Mouse (Mus musculus): ENCODE data around the gene Xylt1. TPM values are rescaled to one million over a fixed set of nuclear protein-coding genes. Genes with fewer than 3 reads are reported as not detected.

Xylt1 gene
- polyA plus RNA-seq, 1 experiment from 2014 or later, result 3.0 TPM

DNA sequence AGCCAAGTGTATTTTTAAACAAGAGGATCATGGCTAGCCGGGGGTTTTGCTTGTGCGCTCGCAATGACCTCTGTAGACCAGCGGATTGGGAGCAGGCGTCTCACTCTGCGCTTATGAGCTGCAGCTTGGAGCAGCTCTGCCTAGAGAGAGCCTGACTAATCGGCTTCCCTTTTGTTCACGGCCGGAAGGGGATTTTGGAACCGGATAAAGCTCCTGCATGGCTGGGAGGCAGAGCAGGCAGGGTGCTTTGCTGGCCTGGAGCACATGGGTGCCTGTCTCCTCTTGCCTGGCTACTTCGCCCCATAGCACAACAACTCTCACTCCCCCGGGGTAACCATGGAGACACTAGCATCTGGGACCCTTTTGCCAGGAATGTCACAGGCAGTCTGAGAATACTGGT lies 172.4 kb downstream of the Xylt1 start:
- H3K4me3 ChIP-seq (replicated peaks; ENCODE audit: low read depth, low read length), result no peak overlapping the region
- H3K27me3 ChIP-seq (ENCODE audit: control insufficient read depth, insufficient read depth, low read length), result peaks cover 16% of the 10 kb centered on the region
- H3K9ac ChIP-seq (replicated peaks; ENCODE audit: low read length), result no peak overlapping the region; the same call in 1 of the 2 replicates
- H3K27ac ChIP-seq (replicated peaks; ENCODE audit: low read depth, low read length), result no peak overlapping the region
- DNase-seq (peak; percentile 76), ATAC-seq (ENCODE audit: low FRiP score, low TSS enrichment) (peak; percentile 71)
- peaks cover 33% of the 10 kb centered on the region for H3K4me1 ChIP-seq (ENCODE audit: control insufficient read depth, insufficient read depth, low read length)
- peak overlapping the region; percentile 8; the same call in 1 of the 2 replicates for H3K4me2 ChIP-seq (ENCODE audit: low read length)
- no peaks in the 10 kb centered on the region for H3K36me3 ChIP-seq (ENCODE audit: control insufficient read depth, insufficient read depth, low read length)
- no peaks in the 10 kb centered on the region for H3K9me3 ChIP-seq (ENCODE audit: control insufficient read depth, low read length)
- WGBS, result 14% methylated on average over 12 of the region's 12 CpGs

DNA sequence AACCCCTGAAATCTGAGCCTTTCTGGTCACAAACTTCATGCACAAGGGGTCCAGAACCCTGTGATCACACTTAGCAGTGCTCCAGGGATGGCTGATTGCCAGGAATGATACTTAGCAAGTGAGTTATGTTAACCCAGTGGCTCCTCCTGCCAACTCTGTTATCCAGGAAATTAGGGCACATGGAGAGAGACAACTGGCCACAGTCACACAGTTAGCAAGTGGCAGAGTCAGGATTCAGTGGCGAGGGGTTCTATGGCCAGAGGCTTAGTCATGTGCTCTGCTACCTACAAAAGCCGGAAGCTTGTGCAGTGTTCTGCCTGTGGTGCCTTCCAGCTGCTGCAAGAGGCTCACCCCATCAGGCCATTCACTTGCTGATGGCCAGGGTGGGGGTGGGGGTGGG lies 175.0 kb downstream of the Xylt1 start:
- peaks cover 30% of the 10 kb centered on the region for H3K4me1 ChIP-seq (ENCODE audit: control insufficient read depth, insufficient read depth, low read length)
- H3K9me3 ChIP-seq (ENCODE audit: control insufficient read depth, low read length), result no peaks in the 10 kb centered on the region
- ATAC-seq (ENCODE audit: low FRiP score, low TSS enrichment) (0 out of 2 replicates have a peak, but pooled peaks have one; percentile 40), DNase-seq (peak; percentile 65)
- H3K4me3 ChIP-seq (replicated peaks; ENCODE audit: low read depth, low read length), result no peak overlapping the region
- no peak overlapping the region for H3K4me2 ChIP-seq (ENCODE audit: low read length)
- 40% methylated on average over 2 of the region's 2 CpGs for WGBS
- H3K27me3 ChIP-seq (ENCODE audit: control insufficient read depth, insufficient read depth, low read length), result peaks cover 13% of the 10 kb centered on the region
- H3K36me3 ChIP-seq (ENCODE audit: control insufficient read depth, insufficient read depth, low read length), result no peaks in the 10 kb centered on the region
- no peak overlapping the region for H3K9ac ChIP-seq (replicated peaks; ENCODE audit: low read length)
- H3K27ac ChIP-seq (replicated peaks; ENCODE audit: low read depth, low read length), result no peak overlapping the region

DNA sequence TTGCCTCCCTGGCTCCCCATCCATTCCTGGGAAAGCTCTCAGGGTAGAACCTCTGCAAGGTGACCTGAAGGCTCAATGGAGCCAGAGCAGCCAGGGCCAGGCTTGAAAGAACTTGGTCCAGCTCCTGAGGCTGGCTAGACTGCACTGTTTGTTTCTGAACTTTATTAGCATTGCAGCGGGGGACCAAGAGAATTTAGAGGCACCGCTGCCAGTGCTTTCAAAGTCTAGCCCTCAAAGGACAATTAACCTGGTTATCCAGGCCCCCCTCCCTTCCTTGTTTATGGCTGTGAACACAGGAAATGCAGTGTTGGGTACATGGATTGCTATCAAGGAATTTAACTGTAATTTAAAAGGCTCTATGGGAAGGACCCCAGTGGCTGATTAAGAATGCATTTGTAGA lies 177.4 kb downstream of the Xylt1 start:
- Histone ChIP-seq H3K36me3 (ENCODE audit: control insufficient read depth, insufficient read depth, low read length) (no peaks in the 10 kb centered on the region), H3K4me2 (ENCODE audit: low read length) (no peak overlapping the region), H3K9me3 (ENCODE audit: control insufficient read depth, low read length) (no peaks in the 10 kb centered on the region), H3K4me3 (replicated peaks; ENCODE audit: low read depth, low read length) (no peak overlapping the region), H3K27me3 (ENCODE audit: control insufficient read depth, insufficient read depth, low read length) (peaks cover 24% of the 10 kb centered on the region), H3K9ac (replicated peaks; ENCODE audit: low read length) (no peak overlapping the region), H3K27ac (replicated peaks; ENCODE audit: low read depth, low read length) (no peak overlapping the region), H3K4me1 (ENCODE audit: control insufficient read depth, insufficient read depth, low read length) (peaks cover 17% of the 10 kb centered on the region)
- no peak for DNase-seq
- no peak for ATAC-seq (ENCODE audit: low FRiP score, low TSS enrichment)
- 50% methylated on average over 2 of the region's 2 CpGs for WGBS

DNA sequence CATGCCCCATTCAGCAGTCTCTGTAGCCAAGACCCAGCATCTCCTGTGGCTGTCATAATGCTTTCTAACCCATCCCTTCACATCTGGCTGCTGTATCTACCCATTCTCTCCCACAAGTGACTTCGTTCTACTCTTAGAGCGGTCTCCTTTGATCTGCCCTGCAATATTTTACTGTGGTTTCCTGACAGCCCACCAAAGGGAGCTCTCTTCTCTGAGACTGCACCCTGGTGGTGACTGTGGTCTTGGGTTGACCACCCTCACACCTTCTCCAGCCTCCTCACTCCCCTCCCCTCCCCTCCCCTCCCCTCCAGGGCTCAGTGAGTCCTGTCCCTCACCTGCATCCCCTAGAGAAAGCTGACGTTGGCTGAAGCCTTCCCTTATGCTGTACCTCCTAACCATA lies 178.3 kb downstream of the Xylt1 start:
- 92% methylated on average over 3 of the region's 3 CpGs for WGBS
- DNase-seq (no peak), ATAC-seq (ENCODE audit: low FRiP score, low TSS enrichment) (no peak)
- Histone ChIP-seq H3K9me3 (ENCODE audit: control insufficient read depth, low read length) (no peaks in the 10 kb centered on the region), H3K4me2 (ENCODE audit: low read length) (no peak overlapping the region), H3K27ac (replicated peaks; ENCODE audit: low read depth, low read length) (no peak overlapping the region), H3K9ac (replicated peaks; ENCODE audit: low read length) (no peak overlapping the region), H3K27me3 (ENCODE audit: control insufficient read depth, insufficient read depth, low read length) (peaks cover 21% of the 10 kb centered on the region), H3K36me3 (ENCODE audit: control insufficient read depth, insufficient read depth, low read length) (no peaks in the 10 kb centered on the region), H3K4me1 (ENCODE audit: control insufficient read depth, insufficient read depth, low read length) (peaks cover 12% of the 10 kb centered on the region; the same call in 1 of the 2 replicates), H3K4me3 (replicated peaks; ENCODE audit: low read depth, low read length) (no peak overlapping the region)

DNA sequence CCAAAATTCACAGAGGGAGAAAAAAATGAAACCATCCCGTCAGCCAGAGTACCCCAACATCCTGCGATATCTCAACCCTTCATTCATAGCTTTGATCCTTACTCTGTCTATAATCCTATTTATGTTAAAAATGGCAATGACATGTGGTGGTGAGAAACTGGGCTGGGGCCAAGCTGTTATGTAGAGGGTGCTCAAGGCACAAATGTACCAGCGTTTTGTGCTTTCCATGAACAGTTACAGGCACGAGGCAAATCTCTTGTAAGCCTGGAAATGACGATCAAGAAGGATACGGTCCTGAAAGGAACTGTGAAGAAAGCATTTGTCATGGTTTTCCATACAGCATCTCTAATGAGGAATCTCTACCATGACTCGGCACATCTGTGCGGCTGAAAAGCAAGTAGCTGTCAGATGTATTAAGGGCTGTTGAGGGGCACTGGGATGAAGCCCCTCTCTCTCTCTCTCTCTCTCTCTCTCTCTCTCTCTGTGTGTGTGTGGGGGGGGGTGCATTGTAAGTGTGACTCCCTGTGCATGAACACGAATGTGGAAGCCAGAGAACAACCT lies 183.2 kb downstream of the Xylt1 start:
- Histone ChIP-seq H3K36me3 (ENCODE audit: control insufficient read depth, insufficient read depth, low read length) (no peaks in the 10 kb centered on the region), H3K4me2 (ENCODE audit: low read length) (no peak overlapping the region), H3K4me1 (ENCODE audit: control insufficient read depth, insufficient read depth, low read length) (0 out of 2 replicates have a peak, but pooled peaks cover 3% of the 10 kb centered on the region), H3K27me3 (ENCODE audit: control insufficient read depth, insufficient read depth, low read length) (peaks cover 20% of the 10 kb centered on the region; the same call in 1 of the 2 replicates), H3K9ac (replicated peaks; ENCODE audit: low read length) (no peak overlapping the region), H3K4me3 (replicated peaks; ENCODE audit: low read depth, low read length) (no peak overlapping the region), H3K9me3 (ENCODE audit: control insufficient read depth, low read length) (no peaks in the 10 kb centered on the region), H3K27ac (replicated peaks; ENCODE audit: low read depth, low read length) (no peak overlapping the region)
- WGBS, result 20% methylated on average over 9 of the region's 9 CpGs
- DNase-seq (peak; percentile 82), ATAC-seq (ENCODE audit: low FRiP score, low TSS enrichment) (peak; percentile 80)

DNA sequence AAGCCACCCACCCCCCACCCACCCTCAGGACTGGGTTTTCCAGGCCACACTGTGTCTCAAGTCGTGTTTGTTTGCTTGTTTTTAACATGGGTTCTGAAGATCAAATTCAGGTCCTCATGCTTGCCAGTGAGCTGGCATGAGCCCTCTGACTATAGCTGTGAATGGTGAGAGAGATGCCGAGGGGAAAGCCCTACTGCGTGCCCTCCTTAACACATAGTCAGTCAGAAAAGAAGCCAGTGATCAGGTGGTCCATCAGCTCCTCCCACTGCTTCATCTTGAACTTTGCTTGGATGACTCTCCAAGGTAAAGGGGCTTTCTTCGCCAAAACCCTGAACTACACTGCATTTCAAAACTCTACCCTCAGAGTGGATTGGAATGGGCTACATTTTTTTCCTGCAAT lies 183.8 kb downstream of the Xylt1 start:
- no peak for ATAC-seq (ENCODE audit: low FRiP score, low TSS enrichment)
- H3K4me1 ChIP-seq (ENCODE audit: control insufficient read depth, insufficient read depth, low read length), result 0 out of 2 replicates have a peak, but pooled peaks cover 3% of the 10 kb centered on the region

DNA sequence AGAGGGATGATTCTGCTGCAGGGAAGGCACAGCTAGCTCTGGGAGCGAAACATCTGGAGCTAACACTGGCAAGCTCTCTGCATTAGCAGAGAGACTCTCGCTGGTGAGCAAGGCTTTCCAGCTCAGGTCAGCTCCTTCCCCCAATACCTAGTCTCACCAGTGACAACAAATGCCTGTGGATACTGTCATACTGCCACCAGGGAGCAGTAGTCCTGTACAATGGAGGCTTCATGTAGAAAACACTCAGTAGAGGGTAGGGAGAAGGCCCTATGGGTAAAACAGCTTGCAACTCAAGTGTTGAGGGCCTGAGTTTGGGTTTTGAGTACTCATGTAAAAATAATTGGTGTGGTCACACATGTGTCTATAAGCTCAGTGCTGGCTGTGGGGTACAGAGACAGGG lies 185.3 kb downstream of the Xylt1 start:
- Histone ChIP-seq H3K9me3 (ENCODE audit: control insufficient read depth, low read length) (no peaks in the 10 kb centered on the region), H3K36me3 (ENCODE audit: control insufficient read depth, insufficient read depth, low read length) (no peaks in the 10 kb centered on the region), H3K27me3 (ENCODE audit: control insufficient read depth, insufficient read depth, low read length) (peaks cover 20% of the 10 kb centered on the region; the same call in 1 of the 2 replicates), H3K9ac (replicated peaks; ENCODE audit: low read length) (no peak overlapping the region), H3K27ac (replicated peaks; ENCODE audit: low read depth, low read length) (no peak overlapping the region), H3K4me2 (ENCODE audit: low read length) (no peak overlapping the region), H3K4me3 (replicated peaks; ENCODE audit: low read depth, low read length) (no peak overlapping the region), H3K4me1 (ENCODE audit: control insufficient read depth, insufficient read depth, low read length) (0 out of 2 replicates have a peak, but pooled peaks cover 3% of the 10 kb centered on the region)
- ATAC-seq (ENCODE audit: low FRiP score, low TSS enrichment) (no peak), DNase-seq (peak; percentile 45)
- 79% methylated on average over 2 of the region's 2 CpGs for WGBS

More for the DNA sequence above, 183.8 kb downstream of the Xylt1 start:
- H3K9me3 ChIP-seq (ENCODE audit: control insufficient read depth, low read length), result no peaks in the 10 kb centered on the region
- H3K9ac ChIP-seq (replicated peaks; ENCODE audit: low read length), result no peak overlapping the region
- no peak for DNase-seq
- H3K4me3 ChIP-seq (replicated peaks; ENCODE audit: low read depth, low read length), result no peak overlapping the region
- WGBS, result 87% methylated on average over 4 of the region's 4 CpGs
- no peak overlapping the region for H3K27ac ChIP-seq (replicated peaks; ENCODE audit: low read depth, low read length)
- H3K27me3 ChIP-seq (ENCODE audit: control insufficient read depth, insufficient read depth, low read length), result peaks cover 20% of the 10 kb centered on the region; the same call in 1 of the 2 replicates
- no peaks in the 10 kb centered on the region for H3K36me3 ChIP-seq (ENCODE audit: control insufficient read depth, insufficient read depth, low read length)
- H3K4me2 ChIP-seq (ENCODE audit: low read length), result no peak overlapping the region

DNA sequence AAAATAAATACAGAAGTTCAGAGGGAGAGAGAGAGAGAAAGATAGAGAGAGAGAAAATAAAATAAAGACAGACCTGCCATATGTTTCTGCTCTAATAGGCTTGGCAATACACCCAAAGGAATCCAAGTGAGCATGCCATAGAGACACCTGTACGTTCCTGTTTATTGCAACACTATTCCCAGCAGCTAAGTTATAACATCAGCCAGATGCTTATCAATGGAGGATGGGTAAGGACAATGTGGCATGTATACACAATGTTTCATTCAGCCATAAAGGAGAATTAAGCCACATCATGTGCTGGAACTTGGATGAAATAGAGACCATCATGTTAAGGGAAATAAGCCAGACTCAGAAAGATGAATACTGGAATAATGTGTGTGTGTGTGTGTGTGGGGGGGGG lies 186.1 kb downstream of the Xylt1 start:
- 92% methylated on average over 1 of the region's 1 CpGs for WGBS
- DNase-seq (no peak), ATAC-seq (ENCODE audit: low FRiP score, low TSS enrichment) (no peak)
- Histone ChIP-seq H3K4me1 (ENCODE audit: control insufficient read depth, insufficient read depth, low read length) (0 out of 2 replicates have a peak, but pooled peaks cover 3% of the 10 kb centered on the region), H3K27ac (replicated peaks; ENCODE audit: low read depth, low read length) (no peak overlapping the region), H3K4me3 (replicated peaks; ENCODE audit: low read depth, low read length) (no peak overlapping the region), H3K9me3 (ENCODE audit: control insufficient read depth, low read length) (no peaks in the 10 kb centered on the region), H3K4me2 (ENCODE audit: low read length) (no peak overlapping the region), H3K27me3 (ENCODE audit: control insufficient read depth, insufficient read depth, low read length) (peaks cover 16% of the 10 kb centered on the region; the same call in 1 of the 2 replicates), H3K9ac (replicated peaks; ENCODE audit: low read length) (no peak overlapping the region), H3K36me3 (ENCODE audit: control insufficient read depth, insufficient read depth, low read length) (no peaks in the 10 kb centered on the region)

DNA sequence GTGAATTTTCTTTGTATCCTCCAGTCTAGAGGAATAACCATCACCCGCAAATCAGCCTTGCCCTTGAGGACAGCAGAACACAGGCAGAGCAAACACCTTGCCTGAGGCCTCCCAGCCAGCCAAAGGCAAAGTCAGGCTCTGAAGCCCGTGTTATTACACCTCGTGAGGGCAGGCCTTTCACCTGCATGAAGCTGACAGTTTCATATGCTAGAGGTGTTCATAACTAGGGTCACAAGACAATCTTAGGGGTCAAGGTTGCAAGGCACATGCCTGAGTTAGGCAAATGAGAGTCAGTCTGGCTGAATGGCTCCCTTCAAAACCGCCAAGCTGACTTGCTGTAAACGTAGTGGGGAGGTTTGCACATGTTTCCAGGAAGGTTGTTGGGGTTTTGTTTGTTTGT lies 186.5 kb downstream of the Xylt1 start:
- DNase-seq, result no peak
- H3K9ac ChIP-seq (replicated peaks; ENCODE audit: low read length), result no peak overlapping the region
- H3K4me3 ChIP-seq (replicated peaks; ENCODE audit: low read depth, low read length), result no peak overlapping the region
- H3K4me2 ChIP-seq (ENCODE audit: low read length), result no peak overlapping the region
- no peaks in the 10 kb centered on the region for H3K36me3 ChIP-seq (ENCODE audit: control insufficient read depth, insufficient read depth, low read length)
- 81% methylated on average over 5 of the region's 5 CpGs for WGBS
- H3K27ac ChIP-seq (replicated peaks; ENCODE audit: low read depth, low read length), result no peak overlapping the region
- H3K4me1 ChIP-seq (ENCODE audit: control insufficient read depth, insufficient read depth, low read length), result 0 out of 2 replicates have a peak, but pooled peaks cover 3% of the 10 kb centered on the region
- peaks cover 13% of the 10 kb centered on the region; the same call in 1 of the 2 replicates for H3K27me3 ChIP-seq (ENCODE audit: control insufficient read depth, insufficient read depth, low read length)
- no peak for ATAC-seq (ENCODE audit: low FRiP score, low TSS enrichment)
- H3K9me3 ChIP-seq (ENCODE audit: control insufficient read depth, low read length), result no peaks in the 10 kb centered on the region

Measured in midbrain, embryonic 14.5 days (tissue).